Mouse (Mus musculus) embryo, embryonic 9.5 days (tissue): ENCODE results near the gene Gm34653.

Source experiments
- DNase-seq: peaks from one replicate; pipeline ENCODE4 v3.0.0-alpha.2; 2017; ENCODE audit errors: extremely low spot score

Gene Gm34653

DNA sequence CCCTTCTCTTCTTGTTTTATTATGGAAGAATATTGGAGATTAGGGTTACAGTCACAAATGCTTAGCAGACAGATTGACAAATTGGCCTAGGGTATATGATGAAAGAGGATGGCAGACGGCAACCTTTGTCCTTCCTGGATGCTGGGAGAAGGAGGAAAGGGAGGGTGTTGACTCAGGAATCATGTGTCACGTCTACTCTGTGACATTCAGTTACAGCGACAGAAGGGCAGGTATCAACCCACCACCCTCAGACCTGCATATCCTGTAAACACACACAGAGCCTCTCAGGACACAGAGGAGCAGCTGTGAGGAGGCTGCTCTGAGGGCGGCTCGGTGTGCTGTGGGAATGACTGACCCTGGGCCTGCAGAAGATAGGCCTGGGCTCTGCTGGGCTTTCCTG lies 50.4 kb downstream of the Gm34653 start:
- no peak for DNase-seq

DNA sequence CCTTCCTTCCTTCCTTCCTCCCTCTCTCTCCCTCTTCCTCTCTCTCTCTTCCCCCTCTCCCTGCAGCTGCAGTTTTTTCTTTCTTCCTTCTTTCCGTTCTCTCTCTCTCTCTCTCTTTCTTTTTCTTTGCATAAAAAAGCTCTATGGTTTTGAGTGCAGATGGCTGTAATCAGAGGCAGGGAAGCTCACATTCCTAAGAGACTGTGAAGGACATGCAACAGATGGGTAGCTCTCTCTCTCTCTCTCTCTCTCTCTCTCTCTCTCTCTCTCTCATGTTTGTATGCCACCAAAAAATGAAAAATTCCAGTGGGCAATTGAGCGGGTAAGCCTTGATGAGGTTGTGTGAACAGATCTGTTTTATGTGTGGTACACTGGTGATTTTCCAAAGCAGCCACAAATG lies 51.4 kb downstream of the Gm34653 start:
- no peak for DNase-seq
